Mouse (Mus musculus): Measurements from ENCODE around the gene Dytn. TPM values are rescaled to one million over a fixed set of nuclear protein-coding genes. Genes with fewer than 3 reads are reported as not detected.

The Dytn gene
- polyA plus RNA-seq (2015; fragmentation: Nextera tagmentation; extraction: Ambion mirVana) = not detected in 2 replicates

GRCm38 (mm10) chr1:63686827-63687226 is at the start of gene Dytn:
TSS of gene Dytn (minus strand) at chr1:63686927.

GRCm38 (mm10) chr1:63730240-63730771 is 43.6 kb upstream of the Dytn start, which contains the start of the genes Mdh1b and Fastkd2:
TSS of gene Mdh1b (minus strand) at chr1:63730318.
TSS of gene Fastkd2 (plus strand) at chr1:63730614.

GRCm38 (mm10) chr1:63615668-63616067 is 71.1 kb downstream of the Dytn start, which contains the start of gene Gm39653:
TSS of gene Gm39653 (plus strand) at chr1:63615968.

Other genes starting within 250 kb of the Dytn start
- gene Adam23, start 241.0 kb downstream of the Dytn start, polyA plus RNA-seq (2015; fragmentation: Nextera tagmentation; extraction: Ambion mirVana) = 3.9 and 6.2 TPM in 2 replicates
- gene Gm39653, start 71.0 kb downstream of the Dytn start, polyA plus RNA-seq (2015; fragmentation: Nextera tagmentation; extraction: Ambion mirVana) = not detected in 2 replicates
- not detected in 2 replicates for gene Mdh1b, start 43.4 kb upstream of the Dytn start, polyA plus RNA-seq (2015; fragmentation: Nextera tagmentation; extraction: Ambion mirVana)
- 32.8 and 33.2 TPM in 2 replicates for gene Fastkd2, start 43.7 kb upstream of the Dytn start, polyA plus RNA-seq (2015; fragmentation: Nextera tagmentation; extraction: Ambion mirVana)
- not detected in 2 replicates for gene 4933402D24Rik, start 82.3 kb upstream of the Dytn start, polyA plus RNA-seq (2015; fragmentation: Nextera tagmentation; extraction: Ambion mirVana)

Measured in skeletal muscle tissue, postnatal 0 days (tissue).